Mouse (Mus musculus) B cell, adult 2 months (primary cell): ENCODE results near the gene Tyw1.

ENCODE experiments used
- DNase-seq, 2 experiments: peaks; one replicate each; pipeline ENCODE4 v3.0.0; 2022

The Tyw1 gene

GRCm38 (mm10) chr5:130264433-130265005 is 9.1 kb downstream of the Tyw1 start:
- DNase-seq: no peak

GRCm38 (mm10) chr5:130266651-130267050 is 11.2 kb downstream of the Tyw1 start:
- peak; percentile 68 to 71 for DNase-seq

GRCm38 (mm10) chr5:130267316-130267715 is 11.9 kb downstream of the Tyw1 start:
- peak; percentile 36 to 41 for DNase-seq

- DNase-seq: no peak
These were observed 13.6 kb downstream of the Tyw1 start for GRCm38 (mm10) chr5:130268976-130269375.

GRCm38 (mm10) chr5:130272344-130272743 is 16.9 kb downstream of the Tyw1 start:
- DNase-seq: peak in 1 of 2 experiments; percentile 20

GRCm38 (mm10) chr5:130273046-130273445 is 17.6 kb downstream of the Tyw1 start:
- no peak for DNase-seq

GRCm38 (mm10) chr5:130275509-130275908 is 20.1 kb downstream of the Tyw1 start:
- peak; percentile 51 to 56 for DNase-seq

- DNase-seq: peak in 1 of 2 experiments; percentile 24
These were observed 22.6 kb downstream of the Tyw1 start for GRCm38 (mm10) chr5:130278011-130278472.

GRCm38 (mm10) chr5:130283079-130283732 is 27.8 kb downstream of the Tyw1 start:
- DNase-seq: no peak

- DNase-seq: no peak
These were observed 32.7 kb downstream of the Tyw1 start for GRCm38 (mm10) chr5:130288106-130288505.

- peak in 1 of 2 experiments; percentile 28 for DNase-seq
These were observed 34.8 kb downstream of the Tyw1 start for GRCm38 (mm10) chr5:130290242-130290641.

GRCm38 (mm10) chr5:130290775-130291174 is 35.4 kb downstream of the Tyw1 start:
- DNase-seq: no peak

GRCm38 (mm10) chr5:130292976-130293375 is 37.6 kb downstream of the Tyw1 start:
- DNase-seq: no peak

- DNase-seq: no peak
These were observed 38.5 kb downstream of the Tyw1 start for GRCm38 (mm10) chr5:130293941-130294340.

- no peak for DNase-seq
These were observed 39.2 kb downstream of the Tyw1 start for GRCm38 (mm10) chr5:130294598-130294997.

GRCm38 (mm10) chr5:130296071-130296470 is 40.7 kb downstream of the Tyw1 start:
- DNase-seq: peak in 1 of 2 experiments; percentile 12

- DNase-seq: no peak
These were observed 43.5 kb downstream of the Tyw1 start for GRCm38 (mm10) chr5:130298831-130299460.

GRCm38 (mm10) chr5:130299526-130299925 is 44.1 kb downstream of the Tyw1 start:
- DNase-seq: no peak

GRCm38 (mm10) chr5:130303611-130304010 is 48.2 kb downstream of the Tyw1 start:
- no peak for DNase-seq

- no peak for DNase-seq
These were observed 52.5 kb downstream of the Tyw1 start for GRCm38 (mm10) chr5:130307921-130308320.

GRCm38 (mm10) chr5:130310077-130310476 is 54.7 kb downstream of the Tyw1 start:
- no peak for DNase-seq

- no peak for DNase-seq
These were observed 55.4 kb downstream of the Tyw1 start for GRCm38 (mm10) chr5:130310827-130311226.

- DNase-seq: no peak
These were observed 58.1 kb downstream of the Tyw1 start for GRCm38 (mm10) chr5:130313488-130313887.

- DNase-seq: peak; percentile 11 to 15
These were observed 59.5 kb downstream of the Tyw1 start for GRCm38 (mm10) chr5:130314926-130315325.
